Mouse (Mus musculus) common myeloid progenitor, adult 5-6 weeks (primary cell): ENCODE data around the gene Armcx1. TPM values are rescaled to one million over a fixed set of nuclear protein-coding genes. Genes with fewer than 3 reads are reported as not detected.

Source experiments
- ATAC-seq: replicated peaks from 2 replicates; pipeline ENCODE4 v1.8.0; 2016; ENCODE audit warnings: low read depth, mild to moderate bottlenecking, moderate TSS enrichment, inconsistent platforms; ENCODE audit not compliant: poor library complexity, severe bottlenecking
- total RNA-seq: library from RNA; stranded (forward); fragments of 200-1000, 187-1606 nt; gene quantifications from 2 replicates; pipeline ENCODE4 v1.2.3, GENCODE M21; 2017

Gene Armcx1
- total RNA-seq, 1 experiment from 2014 or later = 14.2 TPM

- ATAC-seq = peak; percentile 86
Measured at GRCm38 (mm10) chrX:134756434-134757292, 38.9 kb downstream of the Armcx1 start, which contains the start of gene Armcx3. Gene Armcx3 (plus strand): TSS chrX:134756595.

GRCm38 (mm10) chrX:134757293-134757995 is 39.7 kb downstream of the Armcx1 start:
- no peak for ATAC-seq

- peak; percentile 47; the same call in 1 of the 2 replicates for ATAC-seq
Measured at GRCm38 (mm10) chrX:134763428-134764198, 45.9 kb downstream of the Armcx1 start.

Other genes starting within 250 kb of the Armcx1 start
- gene Taf7l, start 241.5 kb upstream of the Armcx1 start, total RNA-seq = not detected in 2 replicates
- 154 and 173 TPM in 2 replicates for gene Timm8a1, start 176.1 kb upstream of the Armcx1 start, total RNA-seq
- gene Btk, start 134.4 kb upstream of the Armcx1 start, total RNA-seq = 84.5 and 111 TPM in 2 replicates
- 6,063 and 10,653 TPM in 2 replicates for gene Rpl36a, start 132.3 kb upstream of the Armcx1 start, total RNA-seq
- gene Gla, start 116.8 kb upstream of the Armcx1 start, total RNA-seq = 7.4 and 9.5 TPM in 2 replicates
- 169 and 185 TPM in 2 replicates for gene Hnrnph2, start 116.8 kb upstream of the Armcx1 start, total RNA-seq
- 7.9 and 8.1 TPM in 2 replicates for gene Armcx4, start 31.4 kb upstream of the Armcx1 start, total RNA-seq
- gene Armcx6, start 33.5 kb downstream of the Armcx1 start, total RNA-seq = 6.1 and 10.4 TPM in 2 replicates
- gene Armcx3, start 38.6 kb downstream of the Armcx1 start, total RNA-seq = 24.1 and 25.7 TPM in 2 replicates
- gene Armcx2, start 91.3 kb downstream of the Armcx1 start, total RNA-seq = 8.1 and 8.5 TPM in 2 replicates
- gene Nxf2, start 246.8 kb downstream of the Armcx1 start, total RNA-seq = 0.37 and 2.1 TPM in 2 replicates